Mouse (Mus musculus): Measurements from ENCODE around the gene Crtc1.

DNA sequence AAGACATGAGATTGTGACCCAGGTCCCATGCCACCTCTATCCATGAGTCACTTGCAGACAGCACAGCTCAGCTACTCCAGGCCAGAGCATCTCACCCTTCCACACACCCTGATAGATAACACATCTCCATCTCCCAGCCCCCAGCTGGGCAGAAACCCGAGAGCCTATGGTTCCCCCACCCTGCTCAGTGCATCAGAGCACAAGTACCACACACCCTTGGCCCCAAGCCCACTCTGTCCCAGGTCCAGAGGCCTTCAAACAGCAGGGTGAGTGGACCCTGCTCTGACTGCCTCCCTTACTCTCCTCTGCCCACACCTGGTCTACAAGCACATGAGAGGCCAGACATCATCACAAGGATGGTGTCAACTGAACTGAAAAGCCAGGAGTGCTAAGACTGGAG lies 28.5 kb upstream of the Crtc1 start:
- TF ChIP-seq EP300 (IDR thresholded peaks at IDR 0.05; ENCODE audit: insufficient read depth, low read depth, low read length): no peak
- no peak for TF ChIP-seq POLR2A (IDR thresholded peaks at IDR 0.05; ENCODE audit: insufficient read depth, low read length)
- TF ChIP-seq CTCF (IDR thresholded peaks at IDR 0.05; ENCODE audit: low read depth, low read length): no peak

Measured in ES-Bruce4 (cell line).